Mouse (Mus musculus) liver, embryonic 16.5 days (tissue): ENCODE results near the gene Gpr142. TPM values are rescaled to one million over a fixed set of nuclear protein-coding genes. Genes with fewer than 3 reads are reported as not detected.

Experiments used
- ATAC-seq: fragments of 200-750 bp; cut with Nextera tagmentation; 2 replicates; pipeline ENCODE4 v1.8.0; 2017; ENCODE audit warnings: low read depth, mild to moderate bottlenecking, moderate number of reproducible peaks, moderate library complexity
- H3K27ac ChIP-seq: fragments of 300-500 bp; sonication (generic); 2 replicates; pipeline ENCODE4 v1.5.1; 2014; ENCODE audit warnings: mild to moderate bottlenecking, low read length
- H3K27me3 ChIP-seq: fragments of 300-500 bp; sonication (generic); 2 replicates; pipeline ENCODE4 v1.6.1; 2014; ENCODE audit warnings: low read depth, low read length, mixed read lengths; ENCODE audit not compliant: control insufficient read depth, insufficient read depth
- H3K36me3 ChIP-seq: fragments of 300-500 bp; sonication (generic); 2 replicates; pipeline ENCODE4 v1.6.1; 2014; ENCODE audit warnings: mild to moderate bottlenecking; ENCODE audit not compliant: control insufficient read depth, insufficient read depth
- H3K4me1 ChIP-seq: fragments of 300-500 bp; sonication (generic); 2 replicates; pipeline ENCODE4 v1.6.1; 2014; ENCODE audit warnings: low read depth, low read length, mixed read lengths; ENCODE audit not compliant: control insufficient read depth
- H3K4me2 ChIP-seq: fragments of 300-500 bp; sonication (generic); 2 replicates; pipeline ENCODE4 v1.6.1; 2014; ENCODE audit warnings: low read depth, low read length, mixed read lengths
- H3K4me3 ChIP-seq: fragments of 300-500 bp; sonication (generic); 2 replicates; pipeline ENCODE4 v1.5.1; 2014; ENCODE audit warnings: low read depth, mild to moderate bottlenecking, low read length
- H3K9ac ChIP-seq: fragments of 300-500 bp; sonication (generic); 2 replicates; pipeline ENCODE4 v1.6.1; 2014; ENCODE audit warnings: low read depth, low read length
- H3K9me3 ChIP-seq: fragments of 300-500 bp; sonication (generic); replicated peaks from 2 replicates; pipeline ENCODE4 v1.6.1; 2016; ENCODE audit warnings: low read length; ENCODE audit not compliant: control insufficient read depth
- WGBS: fragments of 180-500 bp; shearing (Covaris S2); extraction: QIAGEN DNeasy Blood & Tissue Kit; methylation state at CpG from one replicate; pipeline ENCODE4 v1.1.7; 2014; ENCODE audit not compliant: insufficient replicate concordance; 5-methylcytosine and 5-hydroxymethylcytosine counted together
- polyA plus RNA-seq: library from polyadenylated mRNA; unstranded; fragments of >200 nt; fragmentation: Nextera tagmentation; extraction: Ambion mirVana; gene quantifications from 2 replicates; pipeline ENCODE4 v1.2.1, GENCODE M21; 2015

Gene Gpr142
- polyA plus RNA-seq, 1 experiment from 2014 or later = not detected

- peak; percentile 64; the same call in 1 of the 2 replicates for ATAC-seq
- Histone ChIP-seq H3K9ac (no peak overlapping the region), H3K36me3 (no peaks in the 10 kb centered on the region), H3K4me3 (no peak overlapping the region), H3K4me1 (peaks cover 4% of the 10 kb centered on the region), H3K27ac (no peak overlapping the region), H3K9me3 (no peaks in the 10 kb centered on the region), H3K27me3 (peaks cover 91% of the 10 kb centered on the region), H3K4me2 (no peak overlapping the region)
- WGBS = 8% methylated on average over 30 of the region's 30 CpGs
Observed at GRCm38 (mm10) chr11:114789061-114789714, 9.5 kb upstream of the Gpr142 start.

- H3K36me3 ChIP-seq = no peaks in the 10 kb centered on the region
- no peak overlapping the region for H3K4me3 ChIP-seq
- H3K27me3 ChIP-seq = peaks cover 90% of the 10 kb centered on the region
- no peak for ATAC-seq
- 56% methylated on average over 9 of the region's 9 CpGs for WGBS
- no peak overlapping the region for H3K27ac ChIP-seq
- H3K4me2 ChIP-seq = no peak overlapping the region
- H3K9ac ChIP-seq = no peak overlapping the region
- peaks cover 4% of the 10 kb centered on the region for H3K4me1 ChIP-seq
- H3K9me3 ChIP-seq = no peaks in the 10 kb centered on the region
Observed at GRCm38 (mm10) chr11:114789716-114790115, 9.0 kb upstream of the Gpr142 start.

- Histone ChIP-seq H3K27ac (no peak overlapping the region), H3K27me3 (peaks cover 85% of the 10 kb centered on the region), H3K9me3 (no peaks in the 10 kb centered on the region), H3K36me3 (no peaks in the 10 kb centered on the region), H3K4me1 (peaks cover 4% of the 10 kb centered on the region), H3K4me3 (no peak overlapping the region), H3K9ac (no peak overlapping the region), H3K4me2 (no peak overlapping the region)
- WGBS = 54% methylated on average over 12 of the region's 12 CpGs
- no peak for ATAC-seq
Observed at GRCm38 (mm10) chr11:114790171-114790570, 8.6 kb upstream of the Gpr142 start.

GRCm38 (mm10) chr11:114790841-114791240, 7.9 kb upstream of the Gpr142 start:
- no peak for ATAC-seq
- no peaks in the 10 kb centered on the region for H3K36me3 ChIP-seq
- 12% methylated on average over 4 of the region's 4 CpGs for WGBS

GRCm38 (mm10) chr11:114791351-114791889, 7.3 kb upstream of the Gpr142 start:
- Histone ChIP-seq H3K4me3 (peak overlapping the region; percentile 32), H3K27me3 (peaks cover 73% of the 10 kb centered on the region), H3K4me2 (peak overlapping the region; percentile 39), H3K9ac (no peak overlapping the region), H3K27ac (no peak overlapping the region), H3K9me3 (no peaks in the 10 kb centered on the region), H3K4me1 (peaks cover 4% of the 10 kb centered on the region), H3K36me3 (no peaks in the 10 kb centered on the region)
- no peak for ATAC-seq
- WGBS = 2% methylated on average over 50 of the region's 50 CpGs

More at GRCm38 (mm10) chr11:114790841-114791240, 7.9 kb upstream of the Gpr142 start:
- Histone ChIP-seq H3K9me3 (no peaks in the 10 kb centered on the region), H3K4me3 (no peak overlapping the region), H3K4me1 (peaks cover 4% of the 10 kb centered on the region), H3K9ac (no peak overlapping the region), H3K4me2 (no peak overlapping the region), H3K27ac (no peak overlapping the region), H3K27me3 (peaks cover 78% of the 10 kb centered on the region)

GRCm38 (mm10) chr11:114791891-114792411, 6.8 kb upstream of the Gpr142 start:
- Histone ChIP-seq H3K9me3 (no peaks in the 10 kb centered on the region), H3K4me1 (peaks cover 4% of the 10 kb centered on the region), H3K27ac (no peak overlapping the region), H3K4me3 (peak overlapping the region; percentile 32), H3K9ac (no peak overlapping the region), H3K36me3 (no peaks in the 10 kb centered on the region), H3K27me3 (peaks cover 67% of the 10 kb centered on the region), H3K4me2 (peak overlapping the region; percentile 39)
- 2% methylated on average over 58 of the region's 59 CpGs for WGBS
- ATAC-seq = no peak

GRCm38 (mm10) chr11:114792931-114793494, 5.7 kb upstream of the Gpr142 start:
- Histone ChIP-seq H3K9me3 (no peaks in the 10 kb centered on the region), H3K27me3 (peaks cover 59% of the 10 kb centered on the region), H3K36me3 (no peaks in the 10 kb centered on the region), H3K4me2 (no peak overlapping the region), H3K9ac (no peak overlapping the region), H3K4me1 (peaks cover 4% of the 10 kb centered on the region), H3K4me3 (no peak overlapping the region), H3K27ac (no peak overlapping the region)
- 27% methylated on average over 5 of the region's 5 CpGs for WGBS
- no peak for ATAC-seq

- Histone ChIP-seq H3K4me1 (peaks cover 4% of the 10 kb centered on the region), H3K27me3 (peaks cover 52% of the 10 kb centered on the region), H3K4me2 (no peak overlapping the region), H3K9ac (no peak overlapping the region), H3K9me3 (no peaks in the 10 kb centered on the region), H3K27ac (no peak overlapping the region), H3K36me3 (no peaks in the 10 kb centered on the region), H3K4me3 (no peak overlapping the region)
- 57% methylated on average over 19 of the region's 19 CpGs for WGBS
- no peak for ATAC-seq
Observed at GRCm38 (mm10) chr11:114793868-114794545, 4.7 kb upstream of the Gpr142 start.
